Mouse (Mus musculus): ENCODE results near the gene Gdi1.

DNA sequence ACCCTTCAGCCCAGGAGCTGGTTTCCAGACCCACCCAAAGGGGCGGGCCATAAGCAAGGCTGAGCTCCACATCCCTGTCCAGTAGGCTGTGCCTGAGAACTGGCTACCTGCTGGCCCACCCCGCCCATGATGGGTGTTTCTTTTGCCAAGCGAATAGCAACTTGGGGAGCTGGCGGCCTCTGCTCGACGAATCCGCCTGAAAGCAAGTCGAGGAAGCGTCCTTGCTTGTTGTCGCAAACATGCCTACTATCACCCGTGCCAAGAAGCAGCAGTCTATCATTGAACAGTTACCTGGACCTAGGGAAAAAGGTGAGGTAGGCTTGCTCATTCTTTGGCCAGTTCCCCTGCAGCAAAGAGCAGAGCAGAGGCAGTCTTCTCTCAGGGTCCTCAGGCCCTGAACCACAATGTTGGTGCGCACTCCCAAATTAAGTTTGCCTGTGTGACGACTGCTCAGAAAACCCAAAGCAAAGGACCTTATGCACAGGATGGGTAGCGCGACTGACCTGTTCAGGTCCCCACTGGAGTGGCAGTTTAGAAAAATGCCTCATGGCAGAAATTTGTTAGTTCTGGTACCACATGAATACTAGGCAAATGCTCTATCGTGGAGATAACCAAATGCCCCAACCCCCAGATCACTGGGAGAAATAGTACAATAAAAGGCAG lies 22.9 kb upstream of the Gdi1 start, which contains the start of the genes Taz and Dnase1l1:
- TF ChIP-seq GATA1 (IDR thresholded peaks at IDR 0.05; ENCODE audit: borderline replicate concordance, low read length) (no peak), FLI1 (IDR thresholded peaks at IDR 0.05; ENCODE audit: low read length) (no peak)

Measured in megakaryocyte, embryonic 14.5 days (primary cell).